Mouse (Mus musculus) liver, adult 2 months (tissue): ENCODE results near the gene Erp44.

Source experiments
- CTCF ChIP-seq: fragments of 200-500 bp; IDR thresholded peaks from 2 replicates; pipeline ENCODE4 v1.5.1; 2011; ENCODE audit warnings: low read depth, low read length, control low read depth
- POLR2A ChIP-seq: fragments of 200-500 bp; IDR thresholded peaks from 2 replicates; pipeline ENCODE4 v1.6.1; 2011; ENCODE audit warnings: low read length, control low read depth; ENCODE audit not compliant: insufficient read depth; ENCODE audit errors: extremely low read depth

DNA sequence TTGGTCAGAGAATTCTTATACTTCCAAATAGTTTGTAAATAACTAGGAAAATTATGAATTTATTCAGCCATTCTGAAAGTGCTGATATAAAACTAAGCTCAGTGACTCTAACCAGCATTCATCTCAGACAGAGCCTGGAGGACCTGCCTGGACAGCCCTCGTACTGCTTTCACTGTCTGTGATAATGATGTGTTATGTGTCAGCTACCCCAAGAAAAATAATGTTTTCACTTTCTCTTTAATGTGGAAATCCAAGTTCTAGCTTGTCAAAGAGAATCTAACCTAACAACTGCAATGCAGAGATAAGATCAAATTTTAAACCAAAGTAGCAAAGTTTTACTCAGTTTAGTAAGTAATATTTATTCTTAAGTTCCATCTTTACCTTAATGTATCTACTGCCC, 35.6 kb downstream of the Erp44 start:
- TF ChIP-seq CTCF (no peak), POLR2A (no peak)
